31 mouse cellular contexts compared by ENCODE assay signal in genomic region chr7:122337302-122337701, GRCm38 (mm10).
"Had no signal": no experiment of that assay in that cellular context is flagged by ENCODE, and none has a peak within 500 bp of the region (broad histone marks: within the 10 kb centered on the region; RNA-seq: fewer than 3 reads in every experiment).

No protein-coding gene starts in this region.

- ATAC-seq: liver, embryonic 12.5 days; liver, postnatal 0 days; lung, postnatal 0 days; midbrain, embryonic 13.5 days; midbrain, embryonic 15.5 days; midbrain, embryonic 16.5 days had no signal

- H3K9me3 ChIP-seq: limb, embryonic 10.5 days; limb, embryonic 12.5 days; limb, embryonic 13.5 days; limb, embryonic 15.5 days; liver, embryonic 12.5 days; liver, embryonic 13.5 days; liver, embryonic 15.5 days; lung, embryonic 15.5 days; megakaryocyte, embryonic 14.5 days; midbrain, embryonic 10.5 days; midbrain, embryonic 12.5 days; midbrain, embryonic 13.5 days; midbrain, embryonic 15.5 days; neural tube, embryonic 12.5 days had no signal

- H3K27ac ChIP-seq: limb, embryonic 10.5 days; limb, embryonic 12.5 days; limb, embryonic 13.5 days; limb, embryonic 15.5 days; liver, embryonic 12.5 days; liver, embryonic 13.5 days; liver, embryonic 14.5 days; liver, embryonic 15.5 days; lung, embryonic 15.5 days; macrophage; midbrain, embryonic 10.5 days; midbrain, embryonic 12.5 days; midbrain, embryonic 13.5 days; midbrain, embryonic 15.5 days; neural tube, embryonic 12.5 days had no signal

- H3K36me3 ChIP-seq: limb, embryonic 10.5 days; limb, embryonic 12.5 days; limb, embryonic 13.5 days; limb, embryonic 15.5 days; liver, embryonic 12.5 days; liver, embryonic 13.5 days; liver, embryonic 15.5 days; lung, embryonic 15.5 days; midbrain, embryonic 10.5 days; midbrain, embryonic 12.5 days; midbrain, embryonic 13.5 days; midbrain, embryonic 15.5 days; neural tube, embryonic 12.5 days had no signal

- H3K4me3 ChIP-seq: limb, embryonic 10.5 days; limb, embryonic 12.5 days; limb, embryonic 13.5 days; limb, embryonic 15.5 days; liver, embryonic 12.5 days; liver, embryonic 13.5 days; liver, embryonic 15.5 days; lung, embryonic 15.5 days; megakaryocyte, embryonic 14.5 days; midbrain, embryonic 10.5 days; midbrain, embryonic 12.5 days; midbrain, embryonic 13.5 days; midbrain, embryonic 15.5 days; myocyte; neural tube, embryonic 12.5 days had no signal

- H3K27me3 ChIP-seq: limb, embryonic 12.5 days; limb, embryonic 15.5 days; liver, embryonic 12.5 days; liver, embryonic 13.5 days; liver, embryonic 15.5 days; lung, embryonic 15.5 days; midbrain, embryonic 12.5 days; midbrain, embryonic 13.5 days; midbrain, embryonic 15.5 days; neural tube, embryonic 12.5 days had no signal

- H3K4me2 ChIP-seq: limb, embryonic 12.5 days; limb, embryonic 13.5 days; limb, embryonic 15.5 days; liver, embryonic 11.5 days; liver, embryonic 12.5 days; liver, embryonic 13.5 days; liver, embryonic 15.5 days; lung, embryonic 14.5 days; lung, embryonic 15.5 days; midbrain, embryonic 11.5 days; midbrain, embryonic 12.5 days; midbrain, embryonic 13.5 days; midbrain, embryonic 15.5 days; neural tube, embryonic 12.5 days had no signal

- H3K9ac ChIP-seq: limb, embryonic 12.5 days; limb, embryonic 13.5 days; limb, embryonic 15.5 days; liver, embryonic 12.5 days; liver, embryonic 13.5 days; liver, embryonic 14.5 days; liver, embryonic 15.5 days; liver, postnatal 0 days; lung, embryonic 14.5 days; lung, embryonic 15.5 days; midbrain, embryonic 12.5 days; midbrain, embryonic 13.5 days; midbrain, embryonic 15.5 days; neural tube, embryonic 12.5 days had no signal

- DNase-seq: liver; liver, embryonic 13.5 days; liver, postnatal 0 days; lung, adult 18-20 months; lung, adult 2 months; lung, embryonic 14.5 days; lung, postnatal 10 days; lung, postnatal 14 days; lung, postnatal 36 days; lung, postnatal 4 days; midbrain, embryonic 14.5 days had no signal

- H3K4me1 ChIP-seq: limb, embryonic 10.5 days; limb, embryonic 15.5 days; liver, embryonic 12.5 days; liver, embryonic 13.5 days; liver, embryonic 15.5 days; lung, embryonic 15.5 days; midbrain, embryonic 10.5 days; midbrain, embryonic 13.5 days; neural tube, embryonic 12.5 days had no signal
